Mouse (Mus musculus): ENCODE results near the gene Tfrc.

The Tfrc gene

DNA sequence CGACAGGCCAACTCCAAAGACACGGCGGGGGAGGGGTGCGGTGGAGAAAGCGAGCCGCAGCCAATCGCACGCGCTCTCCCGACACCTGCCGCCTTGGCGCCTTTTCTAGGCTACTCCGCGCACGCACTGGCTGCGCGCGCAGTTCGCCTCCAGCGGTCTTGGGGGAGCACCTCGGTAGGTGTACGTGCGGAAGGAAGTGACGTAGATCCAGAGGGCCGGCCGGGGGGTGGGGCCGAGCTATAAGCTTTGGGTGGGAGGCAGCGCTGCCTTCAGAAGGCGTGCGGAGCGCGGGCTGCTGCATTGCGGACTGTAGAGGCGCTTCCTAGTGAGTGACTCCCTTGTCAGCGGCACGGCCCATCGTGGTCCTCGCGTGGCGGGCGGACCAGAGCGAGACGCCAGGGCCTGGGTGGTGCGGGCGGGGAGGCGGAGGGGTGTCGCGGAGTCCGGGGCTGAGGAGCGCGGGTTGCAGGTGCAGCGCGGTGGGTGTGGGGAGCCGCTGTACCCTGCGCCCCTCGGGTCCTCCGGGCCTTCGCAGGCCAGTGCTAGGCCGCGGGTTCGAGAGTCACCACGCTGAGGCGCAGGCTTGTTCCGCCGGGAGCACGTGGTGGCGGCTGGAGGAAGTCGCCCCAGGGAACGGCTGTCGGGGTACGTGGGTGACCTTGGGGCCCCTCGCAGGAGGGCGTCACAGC is at the start of gene Tfrc:
Gene Tfrc (plus strand): TSS at position 209 of the 689 bp plus-strand sequence.
- peak; percentile 94 to 97 for DNase-seq (ENCODE audit: low spot score in 2 of 2)

DNA sequence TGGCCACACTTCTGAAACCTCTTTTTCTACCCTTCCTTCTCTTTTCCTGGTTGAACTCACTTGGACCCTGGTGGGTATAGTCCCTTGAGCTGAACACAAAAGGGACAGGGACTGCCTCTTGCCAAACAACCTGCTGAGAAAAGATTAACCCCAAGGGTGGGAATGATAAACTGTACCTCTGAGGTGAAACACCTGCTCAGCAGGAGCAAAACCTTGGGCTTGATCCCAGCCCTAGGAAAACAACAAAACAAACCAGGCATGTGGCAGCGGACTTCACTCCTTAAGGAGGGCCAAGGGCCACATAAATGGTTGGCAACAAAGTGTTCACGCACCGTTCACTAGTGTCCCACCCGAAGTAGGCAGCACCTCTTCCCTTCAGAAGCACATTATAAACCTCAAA is 49.2 kb upstream of the Tfrc start:
- DNase-seq (ENCODE audit: low spot score in 2 of 2) = no peak

DNA sequence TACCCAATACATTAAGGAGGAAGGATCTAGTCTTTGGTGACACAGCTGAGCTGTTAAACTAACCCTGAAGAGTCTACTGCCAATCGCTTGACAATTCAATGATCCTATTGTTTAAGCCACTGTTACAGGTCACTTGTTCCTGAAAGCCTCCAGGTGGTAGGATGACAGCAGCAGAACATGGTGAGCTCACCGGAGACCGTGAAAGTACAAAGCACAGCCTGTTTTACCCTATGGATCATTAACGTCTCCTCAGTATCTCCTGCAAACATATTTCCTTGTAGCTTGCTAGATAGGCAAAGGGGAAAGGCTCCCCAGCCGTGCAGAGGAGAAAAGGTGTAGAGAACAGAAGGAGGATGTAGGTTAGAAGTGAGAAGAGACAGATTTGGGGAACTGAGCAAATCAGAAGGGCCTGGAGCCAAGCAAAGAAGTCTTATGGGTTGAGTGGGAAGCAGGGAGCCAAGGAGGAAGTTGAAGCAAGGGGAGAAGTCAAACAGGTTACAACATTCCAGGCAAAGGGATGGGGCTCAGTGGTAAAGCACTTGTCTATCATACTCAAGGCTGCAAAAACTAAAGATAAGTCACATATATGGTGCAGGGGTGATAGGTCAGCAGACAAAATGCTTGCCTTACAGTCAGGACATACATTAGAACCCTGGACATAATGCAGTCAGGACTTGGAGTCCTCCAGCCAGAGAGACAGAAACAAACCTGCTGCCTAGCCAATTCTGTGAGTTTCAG is 45.5 kb upstream of the Tfrc start:
- DNase-seq (ENCODE audit: low spot score in 2 of 2) = no peak

DNA sequence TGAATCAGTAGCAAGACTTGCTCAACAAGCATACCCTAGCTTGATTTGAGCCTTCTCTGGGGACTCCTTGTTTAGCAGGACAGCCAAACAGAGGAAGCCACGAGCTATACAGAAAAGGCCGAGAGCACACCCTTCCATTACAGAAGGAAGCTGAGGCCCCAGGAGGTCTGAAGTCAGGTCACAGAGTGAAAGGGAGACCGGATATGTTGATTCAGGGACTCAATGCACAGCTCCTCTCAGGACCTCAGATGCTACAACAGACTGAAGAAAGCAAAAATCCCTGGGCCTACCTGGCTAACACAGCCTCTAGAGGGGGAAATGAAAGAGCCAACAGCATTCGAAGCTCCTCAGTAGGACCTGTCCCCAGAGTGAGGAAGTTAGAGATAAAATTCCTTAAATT is 41.4 kb upstream of the Tfrc start:
- no peak for DNase-seq (ENCODE audit: low spot score in 2 of 2)

DNA sequence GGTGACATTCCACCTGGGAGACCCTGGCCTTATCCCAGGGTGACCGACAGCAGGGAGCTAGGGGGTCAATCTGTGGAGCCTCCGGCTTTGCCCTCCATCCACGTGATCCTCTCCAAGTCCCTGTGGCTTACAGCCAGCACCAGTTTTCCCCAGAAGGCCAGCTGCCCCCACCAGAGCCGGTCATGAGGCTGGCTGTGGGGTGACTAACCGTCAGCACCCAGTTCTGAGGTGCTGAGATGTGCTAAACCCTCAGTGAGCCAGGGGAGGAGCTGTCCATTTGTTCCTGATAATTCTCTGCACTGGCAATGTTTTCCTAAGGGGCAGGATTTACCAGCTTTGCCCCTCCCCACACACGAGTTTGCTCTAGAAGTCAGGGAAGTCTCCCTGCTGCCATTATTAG is 40.3 kb upstream of the Tfrc start:
- DNase-seq (ENCODE audit: low spot score in 2 of 2) = peak in 1 of 2 experiments; percentile 2

DNA sequence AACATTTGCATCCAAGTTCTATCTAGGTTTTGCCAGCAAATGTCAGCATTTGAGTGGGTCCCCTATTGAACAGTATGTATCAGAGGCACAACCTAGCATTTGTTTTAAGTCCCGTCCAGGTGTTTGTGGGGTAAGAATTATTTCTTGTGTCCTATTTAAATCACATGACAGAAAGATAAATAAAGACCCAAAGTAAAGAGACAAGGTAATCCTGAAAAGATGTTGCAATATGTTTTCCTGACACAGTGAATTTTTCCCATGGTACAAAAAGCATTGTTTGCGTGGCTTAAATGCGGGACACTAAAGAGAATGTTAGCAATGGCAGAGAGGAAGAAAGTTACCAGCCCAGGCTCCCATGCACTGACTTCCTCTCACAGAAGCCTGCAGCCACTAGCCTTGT is 38.7 kb upstream of the Tfrc start:
- DNase-seq (ENCODE audit: low spot score in 2 of 2) = no peak

DNA sequence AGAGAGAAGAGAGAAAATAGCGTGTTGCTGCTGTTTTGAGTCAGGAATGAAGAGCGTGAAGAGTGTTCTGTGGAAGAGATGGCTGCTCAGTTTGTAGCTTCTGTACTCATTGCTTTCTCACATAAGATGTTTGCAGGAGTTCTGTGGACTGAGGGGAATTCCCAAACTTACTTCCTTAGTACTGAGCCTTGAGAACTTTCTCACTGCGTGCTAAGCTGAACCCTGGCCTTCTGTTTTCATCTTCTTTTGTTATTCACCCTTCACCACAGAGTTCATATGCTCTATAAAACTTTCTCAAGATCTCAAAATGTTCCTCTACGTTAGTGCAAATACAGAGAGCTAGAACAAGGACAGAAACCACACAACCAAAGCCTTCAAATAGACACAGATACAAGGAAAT is 36.2 kb upstream of the Tfrc start:
- no peak for DNase-seq (ENCODE audit: low spot score in 2 of 2)

DNA sequence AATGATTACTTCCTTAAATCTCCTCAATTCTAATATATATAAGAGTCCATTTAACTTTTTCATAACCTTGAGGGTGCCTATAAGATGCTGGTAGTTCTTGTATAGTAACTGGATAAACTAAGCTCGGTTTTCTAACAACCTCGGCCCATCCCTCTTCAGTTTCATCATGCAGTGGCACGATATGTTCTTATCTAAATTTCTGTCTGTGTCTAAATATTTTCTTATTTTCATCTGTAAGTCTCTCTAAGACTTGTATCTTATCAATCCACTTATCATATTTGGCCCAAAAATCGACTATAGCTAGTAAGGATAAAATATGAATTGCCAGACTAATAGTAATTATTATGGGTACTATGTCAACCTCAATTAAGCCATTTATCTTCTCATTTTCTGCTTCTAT is 22.2 kb upstream of the Tfrc start:
- no peak for DNase-seq (ENCODE audit: low spot score in 2 of 2)

DNA sequence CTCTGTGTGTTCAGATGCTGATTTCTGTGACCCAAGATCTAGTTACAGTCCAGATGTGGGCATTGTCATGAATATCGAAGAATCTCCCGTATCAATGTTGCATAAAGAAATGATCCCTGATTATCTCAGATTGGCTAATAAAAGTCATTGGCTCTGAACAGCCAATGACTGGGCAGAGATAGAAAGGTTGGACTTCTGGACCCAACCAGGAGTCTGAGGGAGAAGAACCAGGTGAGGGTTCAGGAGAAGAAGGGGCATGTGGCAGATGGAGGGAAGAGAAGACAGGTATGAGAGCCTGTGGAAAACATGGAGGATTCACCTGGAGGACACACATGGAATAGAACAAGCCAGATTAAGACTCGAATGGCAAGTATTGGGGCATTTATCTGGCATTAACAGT is 20.2 kb upstream of the Tfrc start:
- DNase-seq (ENCODE audit: low spot score in 2 of 2) = no peak

DNA sequence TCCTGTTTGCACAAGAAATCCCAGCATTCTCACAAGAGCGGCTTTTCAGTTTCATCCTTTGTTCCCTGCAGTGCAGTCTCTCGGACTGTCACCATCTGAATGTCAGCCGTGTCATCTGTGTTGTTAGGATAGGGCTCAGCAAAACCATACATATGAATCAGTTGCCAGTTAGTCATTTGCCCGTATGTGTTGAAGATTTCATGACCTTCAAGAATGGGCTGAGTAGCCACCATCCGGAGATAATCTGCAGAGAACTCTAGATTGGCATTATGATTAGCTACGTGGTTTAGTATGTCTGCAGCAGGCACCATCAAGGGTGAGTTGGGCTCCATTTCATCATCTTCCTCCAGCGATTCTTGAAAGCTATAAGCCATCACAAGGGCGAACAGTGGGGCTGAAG is 17.2 kb upstream of the Tfrc start:
- DNase-seq (ENCODE audit: low spot score in 2 of 2) = no peak

DNA sequence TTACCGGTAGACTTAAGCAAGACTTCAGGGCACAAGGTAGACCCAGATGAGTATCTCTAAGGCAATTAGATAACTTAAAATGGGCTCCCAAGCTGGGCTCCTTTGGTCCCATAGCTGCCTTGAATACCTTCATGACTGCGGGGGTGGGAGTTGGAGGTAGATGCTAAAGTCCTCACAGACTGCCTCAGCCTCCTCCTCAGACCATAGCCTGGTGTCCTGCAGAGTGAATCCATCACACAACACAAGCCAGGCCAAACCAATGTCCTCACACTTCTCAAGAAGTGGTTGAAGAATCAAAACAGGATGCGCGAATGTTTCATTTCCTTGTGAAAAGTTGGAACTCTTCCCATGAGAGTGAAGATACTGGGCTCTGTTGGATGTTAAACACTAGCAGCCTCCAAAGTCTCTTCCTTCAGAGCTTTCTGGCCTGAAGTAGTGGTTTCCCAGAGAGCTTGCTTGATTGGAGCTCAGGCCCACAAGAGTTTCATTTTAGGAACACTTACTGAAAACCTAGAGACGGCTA is 15.4 kb upstream of the Tfrc start:
- peak in 1 of 2 experiments; percentile 19 for DNase-seq (ENCODE audit: low spot score in 2 of 2)

DNA sequence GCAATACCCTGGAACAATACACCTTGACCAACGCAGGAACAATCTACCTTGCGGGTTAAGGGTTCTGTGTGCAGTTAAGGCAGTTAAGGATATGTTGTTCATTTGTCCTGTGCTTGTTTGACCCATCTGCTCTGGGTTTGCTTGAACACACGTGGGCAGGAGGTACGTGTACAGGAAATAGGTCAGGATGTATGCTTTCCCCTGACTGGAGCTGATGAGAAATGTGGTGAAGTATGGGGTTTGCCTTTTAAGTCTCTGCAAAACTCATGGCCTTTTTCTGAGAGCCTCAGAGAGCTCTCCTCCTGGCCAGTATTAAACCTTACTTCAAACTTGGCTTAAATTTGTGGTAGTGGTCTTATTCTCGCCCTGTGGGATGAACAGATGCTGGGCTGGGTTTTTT is 14.8 kb upstream of the Tfrc start:
- no peak for DNase-seq (ENCODE audit: low spot score in 2 of 2)

DNA sequence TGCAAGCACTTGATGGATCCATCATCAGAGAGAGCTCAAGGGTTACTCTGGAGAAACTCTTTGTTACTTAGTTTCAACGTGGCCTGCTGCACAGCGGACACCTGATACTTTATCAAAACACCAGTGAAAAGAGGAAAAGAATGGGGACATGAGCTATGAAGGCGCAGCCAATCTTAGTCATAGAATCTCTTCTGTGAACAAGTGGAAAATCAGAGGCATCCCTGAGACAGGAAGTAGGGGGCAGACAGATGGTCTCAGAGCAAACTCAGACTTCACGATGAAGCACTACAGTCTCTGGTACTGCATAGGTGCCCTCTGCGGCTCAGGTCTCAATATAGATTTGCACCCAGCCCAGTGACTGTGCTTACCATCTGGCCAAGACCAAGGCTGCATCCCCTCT is 14.0 kb upstream of the Tfrc start:
- no peak for DNase-seq (ENCODE audit: low spot score in 2 of 2)

DNA sequence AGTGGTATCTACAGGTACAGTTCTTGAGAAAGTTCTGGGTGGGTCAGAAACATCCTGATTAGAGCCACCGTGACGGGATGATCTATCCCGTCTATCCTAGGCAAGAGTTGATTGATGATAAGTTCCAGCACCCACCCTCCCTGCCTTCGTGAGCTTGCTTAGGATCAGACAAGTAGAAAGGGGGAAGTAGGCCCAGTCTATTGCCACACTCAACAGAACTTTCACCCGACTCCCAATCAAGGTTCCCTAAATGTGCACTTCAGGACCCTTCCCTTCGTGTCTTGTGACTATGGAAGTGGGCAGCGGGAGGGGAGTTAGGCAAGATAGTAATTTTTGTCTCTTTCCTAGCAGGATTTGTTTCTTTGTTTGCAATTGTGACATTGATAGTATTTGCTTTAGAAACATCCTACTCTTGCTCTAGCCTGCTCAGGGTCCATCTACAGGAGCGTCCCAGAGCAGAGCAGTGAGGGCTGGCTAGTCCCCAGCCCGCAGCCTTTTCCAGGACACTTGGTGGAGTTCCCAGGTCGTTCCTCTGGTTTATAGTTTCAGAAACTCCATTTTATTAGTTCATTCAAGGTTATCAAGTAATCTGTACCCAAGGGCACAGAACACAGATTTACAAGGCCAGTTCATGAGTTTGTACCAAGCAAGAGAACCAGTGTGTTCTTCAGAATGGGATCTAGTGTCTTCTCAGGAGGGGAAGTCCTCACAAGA is 13.4 kb upstream of the Tfrc start:
- DNase-seq (ENCODE audit: low spot score in 2 of 2) = peak in 1 of 2 experiments; percentile 21

DNA sequence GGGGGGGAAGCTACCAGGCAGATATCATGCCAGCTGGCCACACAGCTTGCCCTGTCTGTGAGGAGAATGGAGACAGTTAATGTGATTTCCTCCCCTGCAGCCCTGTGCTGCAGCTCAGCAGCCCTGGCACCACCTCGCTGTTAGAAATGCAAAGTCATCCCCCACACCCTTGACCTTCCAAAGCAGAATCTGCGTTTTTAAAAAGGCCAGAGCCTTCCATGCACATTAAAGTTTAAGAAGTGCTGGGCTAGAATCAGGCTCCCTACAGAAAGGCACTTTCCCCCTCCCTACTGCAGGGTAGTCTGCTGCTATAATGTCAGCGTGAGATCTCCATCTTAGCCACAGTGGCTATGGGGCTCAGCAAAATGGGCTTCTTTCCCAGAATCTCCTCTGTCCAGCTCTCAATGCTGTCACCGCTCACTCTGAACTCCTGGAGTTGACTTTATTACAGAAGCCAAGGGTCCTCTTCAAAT is 10.8 kb upstream of the Tfrc start:
- no peak for DNase-seq (ENCODE audit: low spot score in 2 of 2)

DNA sequence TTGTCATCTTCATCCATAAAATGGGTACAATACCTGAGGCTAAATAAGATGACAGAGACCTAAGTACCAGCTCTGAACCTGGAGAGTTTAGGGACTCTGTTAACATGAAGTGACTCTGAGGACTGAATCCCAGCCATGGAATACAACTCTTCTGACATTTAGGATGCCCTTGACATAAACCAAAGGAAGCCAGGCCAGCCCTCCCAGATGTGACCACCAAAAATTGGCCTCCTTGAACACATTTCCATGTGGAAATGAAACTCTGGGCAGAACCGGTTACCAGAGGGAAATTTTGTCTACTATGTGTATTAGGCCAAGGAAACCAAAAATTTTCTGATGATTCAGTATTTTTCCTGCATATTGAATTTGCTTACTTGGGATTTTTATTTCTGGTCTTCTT is 9.6 kb upstream of the Tfrc start:
- DNase-seq (ENCODE audit: low spot score in 2 of 2) = no peak

DNA sequence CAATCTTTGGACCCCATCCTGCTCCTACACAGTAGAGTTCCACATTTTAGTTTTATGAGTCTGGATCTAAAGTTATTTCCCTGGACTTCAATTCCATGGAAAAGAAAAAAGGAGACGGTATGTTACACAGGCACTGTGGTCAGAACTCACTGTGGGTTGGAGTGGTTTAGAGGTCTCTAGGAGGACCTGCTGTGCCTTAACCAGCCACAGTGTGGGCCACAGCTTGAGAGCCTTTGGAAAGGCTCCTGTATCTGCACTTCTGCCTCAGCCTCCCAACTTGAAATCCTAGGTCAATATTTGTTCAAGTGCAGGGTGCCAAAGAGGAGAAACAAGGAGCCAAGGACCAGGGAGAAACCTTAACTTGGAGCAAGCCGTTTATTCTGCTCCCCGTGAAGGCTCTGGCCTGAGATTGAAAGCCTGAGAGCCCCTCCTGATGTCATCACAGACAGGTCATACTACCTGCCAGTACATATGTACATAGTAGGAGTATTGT is 6.5 kb upstream of the Tfrc start:
- DNase-seq (ENCODE audit: low spot score in 2 of 2) = no peak

DNA sequence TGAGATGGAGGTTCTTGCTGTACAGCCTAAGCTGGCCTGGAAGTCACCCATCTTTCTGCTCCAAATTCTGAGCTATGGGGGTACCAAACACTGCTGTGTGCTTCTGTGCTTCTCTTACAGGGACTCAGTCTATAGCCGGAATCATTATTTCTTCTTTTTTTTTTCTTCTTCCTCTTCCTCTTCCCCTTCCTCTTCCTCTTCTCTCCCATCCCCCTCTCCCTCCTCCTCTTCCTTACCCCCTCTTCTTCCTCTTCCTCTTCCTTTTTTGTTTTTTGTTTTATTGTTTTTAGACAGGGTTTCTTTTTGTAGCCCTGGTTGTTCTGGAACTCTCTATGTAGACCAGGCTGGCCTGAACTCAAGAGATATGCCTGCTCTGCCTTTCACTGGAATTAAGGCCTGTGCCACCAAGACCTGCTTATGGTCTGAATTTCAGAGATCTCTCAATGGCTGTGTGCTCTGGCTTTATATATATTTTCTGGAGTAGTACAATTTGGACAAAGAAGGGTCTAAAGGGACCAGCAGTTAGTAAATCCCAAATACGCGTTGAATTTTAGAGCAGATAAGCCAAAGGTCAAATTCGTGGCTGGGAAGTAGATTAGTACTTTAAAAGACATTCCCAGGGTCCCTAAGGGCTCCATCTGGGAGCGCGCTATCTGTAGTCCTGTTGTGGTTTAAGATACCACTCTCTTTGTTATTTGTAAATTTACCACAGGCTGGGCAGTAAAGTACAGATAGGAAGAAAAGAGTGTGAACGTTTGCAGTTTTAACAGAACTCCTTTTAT is 967 bp upstream of the Tfrc start:
- DNase-seq (ENCODE audit: low spot score in 2 of 2) = no peak

DNA sequence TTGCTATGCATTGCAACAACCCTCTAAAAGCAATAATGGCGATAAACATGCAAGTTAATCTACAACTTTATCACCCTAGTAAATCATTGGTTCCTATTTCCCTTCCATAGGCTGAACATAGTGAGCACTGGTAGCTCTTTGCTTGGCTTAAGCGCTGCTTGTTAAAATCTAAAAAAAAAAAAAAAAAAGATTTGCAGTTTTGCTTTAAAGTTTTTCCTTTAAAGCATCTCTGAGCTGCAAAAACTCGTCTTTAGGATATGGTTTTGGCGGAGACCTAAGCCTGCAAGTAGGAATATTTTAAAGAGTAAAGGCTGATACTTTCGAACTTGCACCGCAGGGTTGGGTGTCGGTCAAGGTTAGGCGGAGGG is 392 bp upstream of the Tfrc start:
- no peak for DNase-seq (ENCODE audit: low spot score in 2 of 2)

DNA sequence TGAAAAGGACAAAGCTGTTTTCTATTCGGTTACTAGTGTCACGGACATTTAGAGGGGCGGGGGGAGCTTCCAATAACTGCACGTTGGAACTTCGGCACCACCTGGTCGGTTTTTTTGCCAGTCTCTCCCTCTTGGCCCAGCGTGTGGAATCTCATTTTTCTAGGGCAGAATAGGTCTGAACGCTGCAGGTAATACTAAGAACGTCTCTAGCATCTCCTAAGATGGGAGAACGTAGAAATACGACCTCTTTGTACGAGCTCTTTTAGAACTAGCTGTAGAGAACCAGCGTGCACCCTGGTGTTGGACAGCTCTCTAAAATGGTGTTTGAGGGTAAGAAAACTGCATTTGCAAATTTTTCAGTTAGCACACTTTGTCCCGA is 670 bp downstream of the Tfrc start:
- no peak for DNase-seq (ENCODE audit: low spot score in 2 of 2)

DNA sequence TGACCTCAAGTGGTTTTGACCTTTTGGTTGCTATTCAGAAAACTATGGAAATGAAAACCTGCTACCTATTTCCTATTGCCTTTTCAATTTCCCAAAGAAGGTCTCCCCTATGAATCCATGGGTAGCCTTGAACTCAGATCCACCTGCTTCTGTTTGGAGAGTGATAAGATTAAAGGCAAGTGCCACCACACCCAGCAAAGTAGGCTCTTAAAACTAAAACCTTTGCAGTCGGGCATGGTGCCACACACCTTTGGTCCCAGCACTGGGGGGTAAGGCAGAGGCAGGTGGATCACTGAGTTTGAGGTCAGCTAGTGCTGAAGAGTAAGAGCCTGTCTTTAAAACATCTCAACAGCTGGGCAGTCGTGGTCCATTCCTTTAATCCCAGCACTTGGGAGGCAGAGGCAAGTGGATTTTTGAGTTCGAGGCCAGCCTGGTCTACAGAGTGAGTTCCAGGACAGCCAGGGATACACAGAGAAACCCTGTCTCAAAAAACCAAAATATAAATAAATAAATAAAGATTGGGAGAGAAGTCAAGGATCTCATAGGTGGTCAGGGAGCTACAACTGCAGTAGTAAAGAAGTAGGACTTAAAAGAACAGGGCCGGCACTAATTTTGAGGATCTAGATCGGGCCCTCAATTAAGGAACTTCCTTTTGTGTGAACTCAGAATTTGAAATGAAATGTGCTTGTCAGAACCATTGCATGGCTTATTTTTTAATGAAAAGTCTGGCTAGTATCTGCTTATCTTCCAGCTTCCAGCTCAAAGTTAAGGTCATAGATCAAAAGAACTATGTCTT is 1.9 kb downstream of the Tfrc start:
- DNase-seq (ENCODE audit: low spot score in 2 of 2) = no peak

Measured in heart, adult 9 months (tissue).